Mouse (Mus musculus): Measurements from ENCODE around the gene Ube2h.

GRCm38 (mm10) chr6:30208844-30209243, 95.5 kb downstream of the Ube2h start:
- no peak for TF ChIP-seq POLR2A (IDR thresholded peaks at IDR 0.05; ENCODE audit: insufficient read depth, low read depth, low read length)
- no peak for TF ChIP-seq CTCF (IDR thresholded peaks at IDR 0.05)

All from heart, adult 2 months (tissue).